Mouse (Mus musculus) lung, postnatal 0 days (tissue): ENCODE measurements around the gene Myo19.

ENCODE experiments used
- CTCF ChIP-seq: IDR thresholded peaks from 2 replicates; pipeline ENCODE4 v1.5.1; 2016; ENCODE audit warnings: antibody characterized with exemption, mild to moderate bottlenecking
- EP300 ChIP-seq: IDR thresholded peaks from 2 replicates; pipeline ENCODE4 v1.6.1; 2016; ENCODE audit warnings: antibody characterized with exemption, mild to moderate bottlenecking, control low read depth

GRCm38 (mm10) chr11:84867586-84867985, 12.4 kb upstream of the Myo19 start:
- TF ChIP-seq EP300 = no peak
- no peak for TF ChIP-seq CTCF
